Mouse (Mus musculus) c-Kit-positive CD71-positive TER-119-negative erythroid progenitor cells, embryonic 14.5 days (primary cell): ENCODE measurements at regions not wholly inside any gene's neighbourhood (a gene's known extent, or its start where the extent isn't known, plus 50 kb on each side); places are given as distances from the start of the nearest gene placed in this dataset.
A peak's percentile ranks its signal among the peaks of the same experiment; 100 is the strongest.

Experiments
- DNase-seq: peaks from one replicate; pipeline ENCODE4 v3.0.0-alpha.2; 2013; ENCODE audit warnings: low read depth

DNA sequence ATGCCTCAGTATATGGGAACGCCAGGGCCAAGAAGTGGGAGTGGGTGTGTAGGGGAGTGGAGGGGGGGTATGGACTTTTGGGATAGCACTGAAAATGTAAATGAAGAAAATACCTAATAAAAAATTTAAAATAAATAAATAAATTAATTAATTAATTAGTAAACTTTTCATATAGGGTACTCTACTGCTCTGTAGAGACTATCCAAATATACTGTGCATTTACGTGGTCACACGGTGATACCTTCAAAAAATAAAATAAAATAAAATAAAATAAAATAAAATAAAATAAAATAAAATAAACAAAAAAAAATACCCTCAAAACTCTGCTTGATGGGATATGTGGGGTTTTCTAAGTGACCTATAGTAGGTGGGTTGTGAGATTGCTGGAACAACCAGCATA, 479.2 kb upstream of the Atp2b1 start:
- DNase-seq, result no peak

DNA sequence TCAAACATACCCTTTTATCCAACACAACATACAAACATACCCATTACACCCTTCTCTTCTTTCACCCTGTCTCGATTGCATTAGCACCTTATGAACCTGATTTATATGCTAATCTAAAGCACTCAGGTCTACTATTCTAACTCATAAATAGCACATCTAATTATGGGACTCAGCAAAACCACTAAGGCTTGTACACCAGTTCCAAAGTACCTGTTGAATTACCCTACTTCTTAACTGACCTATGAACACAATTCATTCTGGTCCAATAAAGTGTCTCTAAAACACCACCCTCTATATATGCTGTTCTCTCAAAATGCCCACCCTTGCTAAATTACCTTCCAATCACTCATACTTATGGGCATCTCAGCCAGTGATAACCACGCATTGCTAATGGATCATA, 452.7 kb upstream of the Atp2b1 start:
- no peak for DNase-seq

DNA sequence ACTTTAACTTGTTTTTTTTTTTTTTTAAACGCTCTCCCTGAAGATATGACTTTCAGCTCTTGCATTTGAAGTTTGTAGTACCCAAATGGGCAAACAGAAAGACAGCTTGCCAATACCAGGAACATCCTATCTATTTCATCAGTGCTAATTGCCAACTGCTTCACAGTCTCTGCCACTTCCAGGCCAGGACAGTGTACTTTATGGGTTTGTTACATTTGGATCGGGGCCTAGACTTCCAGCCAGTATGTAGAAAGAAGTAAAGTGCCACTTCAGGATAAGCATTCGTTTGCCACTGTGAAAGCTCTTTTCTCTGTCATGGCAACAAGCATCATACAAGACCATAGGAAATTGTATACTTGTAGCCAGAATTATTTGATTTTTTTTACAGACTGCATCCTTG, 439.6 kb upstream of the Atp2b1 start:
- no peak for DNase-seq

DNA sequence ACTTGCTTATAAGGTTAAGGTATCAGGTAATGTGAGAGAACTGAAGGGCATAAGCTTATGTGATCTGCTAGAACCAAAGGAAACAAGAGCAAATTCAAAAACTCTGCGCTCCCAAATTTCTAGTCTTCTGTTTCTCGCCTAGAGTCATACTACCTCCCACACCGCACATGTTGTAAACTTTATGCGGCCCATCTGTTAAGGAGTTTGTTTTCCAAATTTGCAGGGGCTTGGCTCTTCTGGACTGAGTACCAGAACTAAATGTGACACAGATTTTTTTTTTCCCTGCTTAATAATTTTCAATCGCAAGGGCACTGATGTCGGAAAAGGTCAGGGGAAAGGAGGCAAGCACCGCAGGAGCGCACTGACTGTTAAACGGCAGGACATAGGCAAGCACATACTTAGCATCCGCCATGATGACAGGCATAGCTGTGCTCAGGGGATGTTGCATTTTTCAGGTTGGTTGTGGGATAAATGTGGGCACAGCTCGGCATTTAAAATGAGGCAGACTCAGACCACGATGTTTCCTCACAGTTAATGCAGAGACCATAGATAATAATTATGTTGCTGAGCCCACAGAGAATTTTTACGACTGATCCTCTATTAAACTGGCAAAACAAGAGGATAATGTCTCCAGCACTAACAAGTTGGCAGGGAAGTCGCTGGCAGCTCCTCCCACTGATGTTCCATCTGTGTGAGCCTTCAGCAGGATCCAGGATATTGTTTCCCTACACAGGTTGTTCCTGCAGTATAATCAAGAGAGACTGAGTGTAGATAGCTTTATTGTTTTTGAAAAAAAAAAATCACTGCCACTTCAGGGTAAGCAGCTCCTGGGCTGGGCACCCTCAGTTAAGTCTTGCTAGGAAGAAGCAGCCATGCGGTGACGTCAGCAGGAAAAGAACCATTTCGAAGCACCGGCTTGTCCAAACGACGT, 428.2 kb upstream of the Atp2b1 start:
- DNase-seq, result no peak

DNA sequence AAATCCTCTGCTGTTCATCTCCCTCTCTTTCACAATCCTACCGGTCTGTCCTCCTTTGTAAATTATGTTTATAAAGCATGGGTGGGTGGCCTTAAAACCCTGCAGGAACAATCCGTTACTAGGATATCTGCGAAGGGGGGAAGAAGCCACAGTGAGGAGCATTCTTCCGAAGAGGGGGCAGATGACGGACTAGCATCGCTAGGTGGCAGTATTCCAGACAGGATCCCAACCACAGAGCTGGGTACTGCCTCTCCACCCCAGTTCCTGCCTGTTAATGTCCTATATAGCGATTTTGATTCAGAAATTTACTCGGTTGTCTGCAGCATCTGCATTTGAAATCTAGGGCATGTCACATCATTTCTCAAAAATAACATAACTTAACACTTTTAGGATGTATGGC, 419.9 kb upstream of the Atp2b1 start:
- DNase-seq, result peak; percentile 22

DNA sequence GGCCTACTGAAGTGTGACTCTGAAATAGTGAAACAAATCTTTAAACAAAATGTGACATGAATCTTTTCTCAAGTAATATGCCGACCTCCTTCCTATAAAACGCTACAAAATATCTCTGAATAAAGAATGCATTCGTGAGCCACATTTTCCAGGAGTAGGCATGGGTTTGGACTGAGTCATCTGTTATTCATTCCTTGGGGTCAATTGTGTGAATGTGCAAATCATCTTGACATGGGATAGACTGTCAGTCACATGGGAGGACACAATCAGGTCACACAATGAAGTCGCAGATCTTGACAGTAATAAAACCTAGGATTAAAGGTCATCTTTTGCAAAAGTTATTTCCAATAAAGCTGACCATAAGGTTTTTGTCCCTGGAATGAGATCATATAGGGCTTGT, 418.0 kb upstream of the Atp2b1 start:
- no peak for DNase-seq

DNA sequence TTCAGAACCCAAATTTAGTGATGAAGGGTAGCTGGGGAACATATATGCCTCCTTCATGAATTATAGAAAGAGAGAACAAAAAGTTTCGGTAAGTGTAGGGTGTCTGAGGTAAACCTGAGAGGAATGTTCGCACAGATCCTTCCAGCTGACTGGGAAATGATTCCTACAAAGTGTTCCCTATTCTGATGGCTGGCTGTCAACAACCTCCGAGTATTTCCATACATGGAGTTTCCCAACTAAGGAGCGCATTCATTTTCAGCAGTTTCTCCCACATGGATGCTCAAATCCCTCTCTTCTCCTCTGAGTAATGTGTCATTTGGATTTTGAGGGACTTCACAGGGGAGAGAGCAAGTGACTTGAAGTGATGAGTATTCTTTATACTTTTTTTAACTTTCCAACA, 413.9 kb upstream of the Atp2b1 start:
- no peak for DNase-seq

DNA sequence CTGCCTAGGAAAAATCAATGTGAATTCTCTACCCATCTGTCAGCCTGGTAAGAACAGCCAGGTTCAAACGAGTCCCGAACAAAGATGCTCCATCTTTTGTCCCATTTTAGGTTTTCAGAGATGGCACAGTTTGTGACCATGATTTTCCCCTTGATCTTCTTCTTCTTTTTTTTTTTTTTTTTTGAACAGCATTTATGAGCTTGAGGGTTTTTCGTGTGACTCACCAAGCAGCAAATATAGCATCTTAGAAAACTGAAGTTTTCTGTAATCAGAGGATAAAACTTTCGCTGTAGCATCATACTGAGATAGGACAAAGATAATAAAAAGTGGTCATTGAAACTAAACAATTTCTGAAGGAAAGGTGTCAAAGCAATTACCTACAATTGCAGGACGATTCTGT, 412.6 kb upstream of the Atp2b1 start:
- no peak for DNase-seq

DNA sequence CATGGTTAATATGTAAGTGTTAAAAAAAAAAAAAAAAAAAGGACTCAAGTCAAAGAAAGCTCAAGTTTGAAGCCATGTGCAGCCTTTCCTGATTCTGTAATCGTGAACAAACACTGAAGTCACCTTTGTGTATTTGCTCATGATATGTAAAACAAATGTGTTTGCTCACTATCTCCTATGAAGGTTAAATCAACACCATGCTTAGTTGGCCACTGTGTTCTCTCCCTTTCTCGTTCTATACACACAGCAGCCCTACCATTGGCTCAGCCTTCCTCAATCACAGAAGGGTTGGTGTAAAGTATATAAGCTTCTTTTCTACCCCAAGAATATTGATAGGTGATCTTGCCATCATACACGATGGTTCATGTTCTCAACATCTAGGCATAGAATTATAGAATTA, 409.7 kb upstream of the Atp2b1 start:
- no peak for DNase-seq

DNA sequence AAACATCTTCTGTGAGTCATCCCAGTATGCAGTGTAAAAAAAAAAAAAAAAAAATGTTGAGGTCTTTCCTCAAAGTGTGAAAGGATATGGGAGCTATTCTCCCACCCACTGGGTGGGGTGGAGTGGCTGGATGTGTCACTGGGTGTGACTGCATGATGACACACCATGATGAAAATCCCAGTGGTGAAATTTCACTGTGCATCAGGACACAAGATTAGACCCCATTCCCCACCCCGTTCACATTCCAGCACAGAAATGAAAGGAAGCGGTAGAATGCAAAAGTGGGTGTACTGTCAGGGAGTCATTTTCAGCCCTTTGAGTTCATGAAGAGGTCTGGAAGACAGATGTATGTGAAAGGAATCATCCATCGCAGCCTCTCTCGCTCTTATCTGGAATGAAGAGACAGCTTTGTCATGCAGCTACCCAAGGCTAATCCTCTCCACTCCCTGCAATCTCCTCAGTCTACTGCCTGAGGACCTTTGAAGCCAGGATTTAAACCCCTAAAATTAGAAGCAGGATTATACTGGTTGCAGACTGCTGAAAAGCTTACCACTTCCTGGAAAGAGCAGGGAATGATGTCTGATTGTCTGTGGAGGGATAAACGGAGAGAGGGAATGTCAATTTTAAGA, 405.6 kb upstream of the Atp2b1 start:
- no peak for DNase-seq

DNA sequence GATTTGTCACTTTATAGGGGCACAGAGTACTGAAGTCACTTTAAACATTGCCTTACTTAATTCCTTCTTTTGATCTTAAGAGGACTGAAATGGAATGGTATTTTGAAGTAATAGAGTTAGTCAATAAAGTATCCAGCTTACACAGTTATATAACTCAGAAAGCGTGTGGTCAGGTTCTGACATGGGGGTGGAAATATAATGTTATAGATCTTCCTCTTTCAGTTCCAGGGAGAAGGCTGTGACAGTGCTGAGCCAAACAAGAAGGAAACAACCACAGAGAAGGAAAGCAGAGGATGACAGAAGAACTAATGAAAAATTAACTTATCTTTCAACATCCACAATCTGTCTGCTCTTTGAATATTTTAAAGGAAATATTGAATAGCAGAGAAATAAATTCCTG, 399.4 kb upstream of the Atp2b1 start:
- no peak for DNase-seq

DNA sequence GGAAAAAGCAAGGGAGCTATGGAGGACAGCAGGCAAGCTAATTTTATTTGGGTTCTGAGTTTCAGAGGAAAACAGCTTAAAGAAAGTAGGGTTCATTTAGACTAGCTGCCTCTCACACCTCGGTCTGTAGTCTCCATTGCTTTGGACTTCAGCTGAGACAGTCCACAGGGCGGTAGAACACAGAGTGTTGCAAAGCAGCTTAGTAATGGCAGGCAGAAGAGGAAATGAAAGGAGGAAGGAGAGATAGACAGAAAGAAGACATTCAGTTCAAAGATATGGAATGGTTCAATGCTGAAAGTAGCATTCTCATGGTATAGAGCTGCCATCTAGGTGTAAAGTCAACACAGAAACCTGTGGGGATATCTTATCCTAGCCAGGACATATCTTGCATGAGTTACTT, 396.6 kb upstream of the Atp2b1 start:
- DNase-seq, result no peak

DNA sequence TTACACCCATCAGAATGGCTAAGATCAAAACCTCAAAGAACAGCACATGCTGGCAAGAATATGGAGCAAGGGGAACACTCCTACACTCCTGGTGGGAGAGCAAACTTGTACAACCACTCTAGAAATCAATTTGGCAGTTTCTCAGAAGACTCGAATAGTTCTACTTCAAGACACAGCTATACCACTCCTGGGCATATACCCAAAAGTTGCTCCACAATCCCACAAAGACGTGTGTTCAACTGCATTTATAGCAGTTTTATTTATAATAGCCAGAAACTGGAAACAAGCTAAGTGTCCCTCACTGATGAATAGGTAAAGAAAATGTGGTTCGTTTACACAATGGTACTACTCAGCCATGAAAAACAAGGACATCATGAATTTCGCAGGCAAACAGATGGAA, 384.6 kb upstream of the Atp2b1 start:
- no peak for DNase-seq

DNA sequence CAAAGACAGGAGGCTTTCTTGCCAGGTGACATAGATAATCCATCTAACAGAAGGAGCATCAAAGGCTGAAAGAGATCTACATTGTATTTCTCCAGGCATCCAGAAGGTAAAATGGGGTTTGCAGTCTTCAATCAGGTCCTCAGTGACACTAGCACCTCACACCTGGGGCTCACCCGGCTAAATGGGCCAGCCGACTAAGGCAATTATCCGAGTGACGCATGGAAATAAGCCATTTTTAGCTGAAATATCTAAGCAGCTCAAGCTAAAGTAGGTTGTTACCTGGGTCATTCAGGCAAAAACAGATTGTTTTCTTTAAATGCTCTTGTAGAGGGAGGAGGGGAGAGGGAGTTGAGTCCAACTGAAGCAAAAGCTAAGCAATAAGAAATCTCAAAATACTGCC, 382.8 kb upstream of the Atp2b1 start:
- DNase-seq, result no peak

DNA sequence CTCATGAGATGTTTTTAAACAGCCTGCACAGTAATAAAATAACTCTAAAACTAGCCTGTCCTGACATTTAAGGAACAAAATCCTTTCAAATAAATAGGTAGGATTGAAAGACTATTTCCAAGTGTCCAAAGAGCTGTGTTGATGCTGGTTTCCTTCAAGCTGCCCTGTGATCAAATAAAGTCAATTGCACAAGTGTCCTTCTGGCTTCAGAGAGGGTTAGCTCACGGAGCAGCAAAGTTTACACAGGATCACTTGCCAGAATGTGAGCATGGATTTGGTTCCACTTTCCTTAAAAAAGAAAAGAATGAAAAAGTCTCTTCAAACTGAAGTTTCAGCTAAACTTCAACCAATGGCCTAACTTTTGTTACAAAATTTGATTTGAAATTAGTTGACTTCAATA, 375.5 kb upstream of the Atp2b1 start:
- no peak for DNase-seq

DNA sequence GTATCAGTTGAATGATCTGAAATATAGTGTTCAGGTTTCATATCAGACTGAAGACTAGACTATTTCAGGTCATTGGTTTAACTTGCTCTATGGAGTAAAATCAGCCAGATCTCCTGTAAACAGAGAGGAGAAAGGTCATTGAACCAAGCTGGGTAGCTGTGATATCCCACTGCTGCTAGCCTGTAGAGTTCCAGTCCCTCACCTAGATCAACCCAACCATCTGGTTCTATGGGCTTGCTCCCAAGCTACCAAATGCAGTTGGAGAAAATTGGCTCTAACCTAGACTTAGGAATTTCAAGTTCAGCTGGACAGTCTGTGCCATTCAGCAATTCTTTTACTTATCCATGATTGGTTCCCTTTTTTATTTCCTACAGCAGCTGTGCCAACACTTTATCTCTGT, 373.1 kb upstream of the Atp2b1 start:
- no peak for DNase-seq

DNA sequence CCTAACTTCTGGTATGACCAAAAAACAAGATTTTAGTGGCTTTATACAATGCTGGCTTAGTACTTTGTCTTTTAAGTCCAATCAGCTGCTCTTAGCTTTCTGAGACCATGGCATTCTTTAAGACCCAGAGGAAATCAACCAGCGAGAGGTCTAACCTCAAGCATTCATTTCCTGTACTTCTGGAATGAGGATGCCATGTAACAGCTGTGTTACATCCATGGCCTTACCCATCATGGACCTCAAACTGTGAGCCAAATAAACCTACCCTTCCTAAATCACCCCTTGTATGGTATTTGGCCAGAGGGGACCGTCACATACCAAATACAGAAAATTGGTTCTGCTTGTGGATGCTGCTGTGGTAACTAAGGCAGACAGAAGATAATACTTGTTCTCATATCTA, 372.1 kb upstream of the Atp2b1 start:
- DNase-seq, result no peak

DNA sequence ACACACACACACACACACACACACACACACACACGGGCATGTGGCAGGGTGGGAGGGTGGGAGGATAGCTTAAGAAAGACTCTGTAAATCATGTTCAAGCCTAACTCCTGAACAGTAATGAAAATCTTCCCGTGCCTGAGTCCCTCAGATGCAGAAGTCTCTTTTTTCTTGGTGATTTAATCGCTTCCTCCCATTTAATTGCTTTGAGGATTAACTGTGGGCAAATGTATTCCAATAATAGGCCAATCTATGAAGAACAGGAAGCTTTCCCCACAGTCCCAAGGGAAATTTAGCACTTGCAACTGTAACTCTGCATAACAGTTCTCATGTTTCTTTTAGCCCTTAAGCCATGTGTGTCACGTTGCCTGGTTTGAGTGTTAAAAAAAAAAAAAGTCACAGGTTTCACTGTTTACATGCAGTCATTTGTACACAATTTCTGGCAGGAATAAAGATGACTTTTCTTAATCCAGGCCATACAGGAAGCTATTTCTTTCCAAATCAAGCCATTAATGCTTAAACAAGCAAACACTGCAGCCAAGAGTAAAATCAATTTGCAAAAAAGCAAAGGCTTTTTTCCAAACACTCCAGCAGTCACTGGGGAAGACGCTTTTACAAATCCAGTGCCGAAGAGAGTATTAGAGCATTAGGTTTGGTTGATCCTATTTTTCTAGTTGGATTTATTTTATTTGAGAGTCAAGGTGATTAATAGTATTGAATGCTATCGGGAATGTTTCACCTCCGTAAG, 370.8 kb upstream of the Atp2b1 start:
- no peak for DNase-seq

DNA sequence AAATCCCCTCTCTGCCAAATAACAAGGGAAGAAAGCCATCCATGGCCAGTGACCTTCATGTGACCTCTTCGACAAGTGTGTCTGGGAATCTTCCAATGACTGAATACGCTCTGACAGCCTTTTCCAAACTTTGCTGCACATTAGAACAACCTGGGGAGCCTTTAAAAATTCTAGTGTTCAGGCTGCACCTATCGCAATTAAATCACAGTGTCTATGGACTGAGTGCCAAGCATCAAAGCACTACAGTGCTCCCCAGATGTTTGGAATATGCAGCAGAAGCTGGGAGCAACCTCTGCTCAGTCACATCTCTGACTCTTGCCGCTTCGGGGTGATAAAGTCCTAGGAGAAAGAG, 370.2 kb upstream of the Atp2b1 start:
- no peak for DNase-seq

DNA sequence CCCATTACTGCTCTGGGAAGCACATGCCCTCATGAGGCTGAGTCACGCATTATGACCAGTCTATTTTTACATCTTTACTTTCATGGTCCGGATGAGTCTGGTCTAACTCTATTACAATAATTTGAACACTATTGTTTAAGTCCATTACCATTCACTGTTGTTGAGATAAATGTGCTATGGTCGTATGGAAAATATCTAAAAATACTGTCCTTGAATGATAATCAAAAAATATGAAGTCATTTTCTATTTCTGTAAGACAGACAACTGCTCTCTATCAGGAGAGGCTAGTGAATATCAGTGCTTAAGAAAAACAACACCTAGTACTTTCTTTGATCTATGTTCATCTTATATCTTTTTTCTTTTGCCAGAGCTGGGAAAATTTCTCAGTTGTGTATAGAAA, 359.6 kb upstream of the Atp2b1 start:
- no peak for DNase-seq

DNA sequence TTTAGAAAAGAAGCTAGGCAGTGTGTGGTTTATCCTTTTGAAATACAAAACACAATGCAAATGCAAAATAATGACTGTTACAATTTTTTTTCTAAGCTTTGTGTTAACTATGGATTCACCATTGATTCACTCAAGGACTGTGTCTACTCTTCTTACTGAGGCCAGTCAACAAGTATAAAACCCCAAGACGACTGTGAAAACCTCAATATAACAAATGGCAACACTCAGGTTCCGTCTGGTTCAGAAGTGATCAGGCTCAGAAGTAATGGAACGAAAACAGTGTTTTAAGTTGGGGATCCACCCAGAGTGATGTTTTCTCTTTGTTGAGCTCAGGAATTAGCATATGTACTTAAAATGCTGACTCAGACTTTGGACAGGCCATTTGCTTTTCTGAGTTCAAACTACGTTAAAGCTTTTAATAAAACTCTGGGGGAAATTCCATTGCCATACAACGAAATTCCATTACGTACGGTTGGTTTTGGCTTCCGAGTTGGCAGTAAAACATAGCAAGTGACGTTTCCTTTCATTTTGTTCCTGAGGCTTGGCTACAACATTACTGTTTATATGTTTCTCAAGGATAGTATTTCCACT, 356.6 kb upstream of the Atp2b1 start:
- no peak for DNase-seq

DNA sequence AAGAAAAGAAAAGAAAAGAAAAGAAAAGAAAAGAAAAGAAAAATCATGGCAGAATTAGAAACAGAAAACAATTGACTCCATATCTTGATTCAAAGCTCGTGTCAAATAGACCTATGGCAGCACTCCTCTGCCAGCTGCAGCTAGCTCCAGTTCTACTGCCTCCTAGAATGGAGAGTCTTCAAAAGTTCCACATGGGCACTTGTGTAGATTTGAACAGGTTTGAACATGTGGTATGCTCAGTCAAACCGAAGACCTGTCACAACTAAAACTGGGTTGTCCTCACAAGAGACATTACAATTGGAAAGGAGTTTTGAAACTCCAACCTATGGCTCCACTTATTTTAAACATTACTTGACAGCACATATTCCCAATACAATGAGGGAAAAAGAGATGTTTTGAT, 355.6 kb upstream of the Atp2b1 start:
- no peak for DNase-seq
